Mouse (Mus musculus) layer of hippocampus, adult 6 months (tissue): ENCODE results near the gene Plet1. TPM values are rescaled to one million over a fixed set of nuclear protein-coding genes. Genes with fewer than 3 reads are reported as not detected.

Experiments
- long read RNA-seq, 2 experiments: library from polyadenylated mRNA; unstranded; transcript quantifications; one replicate each; pipeline ENCODE4 v2.0.0; 2019 to 2020
- polyA plus RNA-seq: library from polyadenylated mRNA; unstranded; fragments of <200 nt; fragmentation: Nextera tagmentation; gene quantifications from 2 replicates; pipeline ENCODE4 v1.2.3, GENCODE M21; 2021

Plet1 gene
- 0.24 and 0.33 TPM in 2 replicates for polyA plus RNA-seq
- long read RNA-seq, experiment 1, partial matches to known transcripts = 2 of 2 reads
- long read RNA-seq, experiment 1, other reads (novel, unspliced or antisense) = 0 of 2 reads
- long read RNA-seq, experiment 2, partial matches to known transcripts = 2 of 3 reads
- long read RNA-seq, experiment 2, other reads (novel, unspliced or antisense) = 1 of 3 reads

DNA sequence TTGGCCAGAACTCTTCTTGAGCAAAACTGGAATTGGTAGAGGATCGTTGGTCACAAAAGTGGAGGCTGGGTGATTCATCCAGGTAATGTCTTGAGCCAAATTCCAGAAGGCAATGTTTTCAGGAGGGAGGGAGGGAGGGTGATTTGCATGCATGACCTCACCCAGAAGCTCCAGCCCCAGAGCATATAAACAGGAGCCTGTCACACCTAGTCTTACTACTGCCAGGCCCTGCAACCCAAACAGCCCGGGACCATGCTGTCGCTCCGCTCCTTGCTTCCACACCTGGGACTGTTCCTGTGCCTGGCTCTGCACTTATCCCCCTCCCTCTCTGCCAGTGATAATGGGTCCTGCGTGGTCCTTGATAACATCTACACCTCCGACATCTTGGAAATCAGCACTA, at the start of gene Plet1:
Plet1 (plus strand) TSS at position 215 of the 400 bp plus-strand sequence.

DNA sequence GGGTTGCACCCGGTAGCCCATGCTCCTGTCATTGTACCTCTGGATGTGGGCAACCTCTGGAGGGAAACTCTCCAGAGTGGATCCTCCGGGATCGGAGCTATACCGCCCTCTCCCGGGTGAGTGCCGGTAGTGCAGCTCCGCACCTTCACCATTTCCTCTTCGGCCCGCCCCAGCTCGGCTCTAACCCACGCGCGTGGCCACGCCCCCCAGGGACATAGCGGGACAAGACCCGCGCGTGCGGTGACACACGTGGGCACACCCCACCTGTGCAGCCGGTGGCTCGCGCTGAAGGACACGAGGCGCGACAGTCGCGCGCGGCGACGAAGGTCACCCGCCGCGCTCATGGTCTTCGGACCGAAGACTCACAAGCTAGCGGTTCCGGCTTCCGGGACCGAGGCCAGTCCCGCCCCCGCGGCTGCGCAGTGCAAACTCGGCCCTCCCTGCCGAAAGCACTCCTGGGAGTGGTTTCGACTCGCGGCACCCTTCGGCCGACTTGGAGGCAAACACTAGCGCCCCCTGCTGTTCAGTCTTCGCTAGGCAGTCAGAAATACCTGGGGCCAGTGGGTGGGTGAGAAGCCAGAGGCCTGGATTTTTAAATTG, 34.1 kb downstream of the Plet1 start, which contains the start of gene Pts:
Pts (minus strand) TSS at position 432 of the 600 bp plus-strand sequence.

GRCm38 (mm10) chr9:50554241-50555093, 60.1 kb downstream of the Plet1 start, which contains the start of gene Il18:
TSS of gene Il18 (plus strand) at chr9:50554827.

GRCm38 (mm10) chr9:50555094-50555446, 60.7 kb downstream of the Plet1 start, which contains the start of gene Bco2:
TSS of gene Bco2 (minus strand) at chr9:50555181.

Other genes starting within 250 kb of the Plet1 start
- 24.7 and 25.3 TPM in 2 replicates for gene Rpl10-ps3, start 149.6 kb upstream of the Plet1 start, polyA plus RNA-seq
- gene Pts, start 34.2 kb downstream of the Plet1 start, polyA plus RNA-seq = 134 TPM in 2 replicates
- 58.9 and 65.7 TPM in 2 replicates for gene Il18, start 60.3 kb downstream of the Plet1 start, polyA plus RNA-seq
- gene Bco2, start 60.7 kb downstream of the Plet1 start, polyA plus RNA-seq = 3.0 and 3.7 TPM in 2 replicates
- 0.16 TPM in 1 of 2 replicates, not detected in the other for gene Tex12, start 66.8 kb downstream of the Plet1 start, polyA plus RNA-seq
- 162 and 171 TPM in 2 replicates for gene Sdhd, start 109.3 kb downstream of the Plet1 start, polyA plus RNA-seq
- 984 and 1,066 TPM in 2 replicates for gene Timm8b, start 109.4 kb downstream of the Plet1 start, polyA plus RNA-seq
- 5.5 and 8.0 TPM in 2 replicates for gene Pih1d2, start 122.8 kb downstream of the Plet1 start, polyA plus RNA-seq
- 15.6 and 17.5 TPM in 2 replicates for gene Nkapd1, start 122.9 kb downstream of the Plet1 start, polyA plus RNA-seq
- gene Dlat, start 165.3 kb downstream of the Plet1 start, polyA plus RNA-seq = 35.3 and 36.1 TPM in 2 replicates
- 29.8 and 33.8 TPM in 2 replicates for gene Dixdc1, start 245.0 kb downstream of the Plet1 start, polyA plus RNA-seq